Mouse (Mus musculus) limb, embryonic 14.5 days (tissue): ENCODE results near the gene Nup93. TPM values are rescaled to one million over a fixed set of nuclear protein-coding genes. Genes with fewer than 3 reads are reported as not detected.

ENCODE experiments used
- ATAC-seq: fragments of 200-750 bp; cut with Nextera tagmentation; 2 replicates; pipeline ENCODE4 v1.8.0; 2017; ENCODE audit warnings: low read depth, moderate number of reproducible peaks, moderate TSS enrichment; ENCODE audit not compliant: low FRiP score
- DNase-seq: peaks from one replicate; pipeline ENCODE4 v3.0.0-alpha.2; 2015; ENCODE audit warnings: low spot score
- H3K27ac ChIP-seq: fragments of 300-500 bp; sonication (generic); replicated peaks from 2 replicates; pipeline ENCODE4 v1.5.1; 2014; ENCODE audit warnings: low read depth, mild to moderate bottlenecking, low read length, moderate library complexity, mixed read lengths
- H3K27me3 ChIP-seq: fragments of 300-500 bp; sonication (generic); 2 replicates; pipeline ENCODE4 v1.6.1; 2014; ENCODE audit warnings: low read length, mixed read lengths; ENCODE audit not compliant: control insufficient read depth, insufficient read depth
- H3K36me3 ChIP-seq: fragments of 300-500 bp; sonication (generic); 2 replicates; pipeline ENCODE4 v1.6.1; 2014; ENCODE audit warnings: mild to moderate bottlenecking, low read length, moderate library complexity, mixed read lengths; ENCODE audit not compliant: control insufficient read depth, insufficient read depth
- H3K4me1 ChIP-seq: fragments of 300-500 bp; sonication (generic); 2 replicates; pipeline ENCODE4 v1.6.1; 2014; ENCODE audit warnings: antibody characterized with exemption, low read length, mixed read lengths; ENCODE audit not compliant: control insufficient read depth, insufficient read depth
- H3K4me2 ChIP-seq: fragments of 300-500 bp; sonication (generic); replicated peaks from 2 replicates; pipeline ENCODE4 v1.6.1; 2014; ENCODE audit warnings: low read depth, mild to moderate bottlenecking, low read length, moderate library complexity; ENCODE audit not compliant: severe bottlenecking
- H3K4me3 ChIP-seq: fragments of 300-500 bp; sonication (generic); replicated peaks from 2 replicates; pipeline ENCODE4 v1.5.1; 2014; ENCODE audit warnings: low read length
- H3K9ac ChIP-seq: fragments of 300-500 bp; sonication (generic); 2 replicates; pipeline ENCODE4 v1.6.1; 2014; ENCODE audit warnings: mild to moderate bottlenecking, low read depth, low read length, moderate library complexity; ENCODE audit not compliant: severe bottlenecking
- H3K9me3 ChIP-seq: fragments of 300-500 bp; sonication (generic); 2 replicates; pipeline ENCODE4 v1.6.1; 2016; ENCODE audit warnings: low read length; ENCODE audit not compliant: control insufficient read depth
- POLR2A ChIP-seq: fragments of 200-500 bp; IDR thresholded peaks from 2 replicates; pipeline ENCODE4 v1.8.0; 2012; ENCODE audit warnings: inconsistent platforms, mild to moderate bottlenecking, moderate library complexity, borderline replicate concordance; ENCODE audit not compliant: insufficient read depth, insufficient read length; ENCODE audit errors: extremely low read depth
- WGBS: fragments of 180-500 bp; shearing (Covaris S2); extraction: QIAGEN DNeasy Blood & Tissue Kit; methylation state at CpG from one replicate; pipeline ENCODE4 v1.1.7; 2014; 5-methylcytosine and 5-hydroxymethylcytosine counted together
- polyA plus RNA-seq, 2 experiments: library from polyadenylated mRNA; depleted of rRNA in 1 of 2; stranded (reverse) in 1 of 2; unstranded in 1 of 2; fragments of >200 nt; fragmentation: Nextera tagmentation in 1 of 2; extraction: Ambion mirVana in 1 of 2; gene quantifications; 2 replicates each; pipeline versions ENCODE4 v1.2.1 to v1.2.3; 2012 to 2014

Nup93 gene
- polyA plus RNA-seq, 2 experiments, result 64.0 to 72.3 TPM

DNA sequence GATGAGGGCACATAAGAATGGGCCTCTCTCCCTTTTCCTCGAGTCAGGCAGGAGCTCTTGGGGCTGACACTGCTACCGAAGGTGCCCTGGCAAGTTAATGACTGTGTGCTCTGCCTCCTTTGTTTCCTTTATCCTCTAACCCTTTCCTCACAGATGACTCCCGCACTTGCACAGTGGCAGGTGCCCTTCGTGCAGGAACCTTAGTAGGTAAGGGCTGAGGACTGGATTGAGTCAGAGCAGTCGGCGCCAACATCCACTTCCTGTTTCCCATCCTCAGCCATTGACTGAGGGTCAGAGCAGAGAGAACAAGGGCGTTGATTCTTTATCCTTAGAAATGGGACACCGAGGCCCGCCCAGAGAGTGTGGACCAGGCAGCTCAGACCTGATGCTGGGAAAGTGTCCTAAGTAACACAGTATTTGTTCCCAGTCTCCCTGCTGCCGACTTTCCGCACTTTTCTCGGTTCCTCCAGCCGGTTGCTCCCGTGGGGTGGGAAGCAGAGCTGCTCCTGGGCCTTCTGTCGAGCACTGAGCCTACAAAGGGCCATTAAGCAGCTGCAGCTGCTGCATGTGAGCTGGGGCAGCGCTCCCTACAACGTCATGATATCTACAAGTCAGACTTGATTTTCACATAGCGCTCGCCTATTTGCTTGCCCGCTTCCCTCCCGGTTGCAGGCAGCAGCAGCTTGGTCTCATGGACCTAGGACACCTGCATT is 26.9 kb upstream of the Nup93 start:
- WGBS, result 34% methylated on average over 21 of the region's 21 CpGs
- no peaks in the 10 kb centered on the region for H3K36me3 ChIP-seq
- peaks cover 38% of the 10 kb centered on the region for H3K27me3 ChIP-seq

DNA sequence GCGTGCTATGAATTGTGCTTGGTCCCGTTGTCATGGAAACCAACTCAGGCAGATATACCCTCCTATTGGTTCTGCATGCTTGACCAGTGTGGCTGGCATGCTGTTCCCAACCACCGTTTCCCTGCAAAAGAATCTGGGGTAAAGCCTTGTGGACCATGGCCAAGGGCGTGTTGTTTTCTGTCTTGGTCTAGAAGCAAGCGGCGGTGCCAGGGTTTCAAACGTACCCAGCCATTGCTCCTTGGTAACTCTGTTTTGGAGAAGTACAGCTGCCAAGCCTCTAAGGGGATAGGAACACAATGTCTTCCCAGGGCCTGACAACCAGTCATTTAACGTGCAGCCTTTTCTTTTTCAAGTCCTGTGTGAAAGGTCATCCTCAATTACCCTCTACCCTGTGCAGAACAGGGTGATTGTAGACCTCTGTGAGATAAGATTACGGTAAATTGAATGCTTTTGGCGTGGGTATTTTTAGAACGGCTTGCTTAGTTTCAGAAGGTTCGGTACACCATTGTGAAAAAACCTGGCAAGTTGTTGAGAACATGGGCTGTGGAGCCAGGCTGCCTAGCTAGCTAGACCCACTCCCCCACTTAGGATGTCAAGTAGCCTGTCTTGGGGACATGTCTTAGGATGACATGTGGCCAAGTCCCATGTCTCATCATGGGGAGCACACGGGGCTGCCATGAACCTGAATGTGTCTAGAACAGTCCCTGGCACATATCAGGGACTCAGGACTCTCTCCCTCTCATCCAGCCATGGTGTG is 24.9 kb upstream of the Nup93 start:
- ATAC-seq, result no peak
- peaks cover 18% of the 10 kb centered on the region for H3K27me3 ChIP-seq
- H3K4me3 ChIP-seq, result no peak overlapping the region
- no peak overlapping the region for H3K27ac ChIP-seq
- no peak overlapping the region for H3K9ac ChIP-seq
- peaks cover 6% of the 10 kb centered on the region; the same call in 1 of the 2 replicates for H3K4me1 ChIP-seq
- 76% methylated on average over 13 of the region's 13 CpGs for WGBS
- no peaks in the 10 kb centered on the region for H3K36me3 ChIP-seq
- DNase-seq, result no peak
- TF ChIP-seq POLR2A, result no peak
- no peak overlapping the region for H3K4me2 ChIP-seq
- H3K9me3 ChIP-seq, result no peaks in the 10 kb centered on the region

More for the DNA sequence above, 26.9 kb upstream of the Nup93 start:
- Histone ChIP-seq H3K9me3 (no peaks in the 10 kb centered on the region), H3K9ac (no peak overlapping the region), H3K4me1 (peaks cover 20% of the 10 kb centered on the region), H3K27ac (no peak overlapping the region), H3K4me2 (no peak overlapping the region), H3K4me3 (no peak overlapping the region)
- DNase-seq, result no peak
- TF ChIP-seq POLR2A, result no peak
- ATAC-seq, result no peak

DNA sequence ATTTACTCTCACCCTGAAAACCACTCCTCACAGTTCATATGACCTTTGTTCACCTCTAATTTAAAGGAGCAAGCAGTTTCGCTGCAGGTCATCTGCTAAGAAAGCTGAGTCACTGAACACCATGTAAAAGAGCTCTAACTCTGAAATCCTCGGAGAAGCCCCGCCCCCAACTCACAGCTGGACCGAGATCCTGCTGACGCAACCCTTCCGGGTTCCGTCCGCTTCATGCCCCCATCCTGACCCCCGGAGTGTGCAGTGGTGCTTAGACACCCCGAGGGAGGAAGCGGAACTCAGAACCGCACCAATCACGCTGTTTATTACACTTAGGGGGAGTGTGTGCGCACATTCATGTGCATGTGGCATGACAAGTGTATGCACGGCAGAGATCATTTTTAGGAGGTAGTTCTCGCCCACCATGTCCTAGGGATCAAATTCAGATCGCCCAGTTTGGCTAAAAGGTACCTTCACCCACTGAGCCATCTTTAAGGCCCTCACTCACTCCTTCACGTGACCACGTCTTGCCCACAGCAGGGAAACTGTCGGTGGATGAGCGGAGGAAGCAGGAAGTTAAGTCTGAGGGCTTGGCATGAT is 23.2 kb upstream of the Nup93 start:
- peaks cover 6% of the 10 kb centered on the region; the same call in 1 of the 2 replicates for H3K4me1 ChIP-seq
- peak overlapping the region; percentile 22 for H3K4me3 ChIP-seq
- H3K36me3 ChIP-seq, result no peaks in the 10 kb centered on the region
- no peak for TF ChIP-seq POLR2A
- H3K9ac ChIP-seq, result no peak overlapping the region
- DNase-seq, result peak; percentile 65
- H3K4me2 ChIP-seq, result peak overlapping the region; percentile 49
- ATAC-seq, result peak; percentile 41; the same call in 1 of the 2 replicates
- no peaks in the 10 kb centered on the region for H3K9me3 ChIP-seq
- H3K27ac ChIP-seq, result no peak overlapping the region
- H3K27me3 ChIP-seq, result peaks cover 14% of the 10 kb centered on the region
- WGBS, result 19% methylated on average over 21 of the region's 21 CpGs

DNA sequence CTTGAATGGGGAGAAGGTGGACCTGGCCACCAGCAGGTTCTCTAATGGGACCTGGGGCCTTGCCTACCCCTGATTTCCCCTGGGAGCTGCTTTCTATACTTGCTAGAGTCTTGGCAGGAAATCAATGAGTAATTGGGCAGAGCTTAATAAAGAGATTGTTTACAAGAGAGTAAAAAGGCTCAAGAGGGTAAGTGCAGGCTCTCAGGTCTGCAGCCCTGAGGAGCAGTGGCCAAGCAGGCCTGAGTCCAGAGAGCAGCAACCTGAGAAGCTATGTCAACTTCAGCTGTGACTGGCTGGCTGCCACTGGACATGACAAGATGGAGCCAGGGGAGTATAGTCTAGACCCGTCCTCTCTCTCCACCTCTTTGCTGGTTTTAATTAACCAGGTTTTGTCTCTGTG is 21.4 kb upstream of the Nup93 start:
- no peaks in the 10 kb centered on the region for H3K27me3 ChIP-seq
- 0 out of 2 replicates have a peak, but pooled peaks have one; percentile 18 for ATAC-seq
- no peak overlapping the region for H3K9ac ChIP-seq
- H3K9me3 ChIP-seq, result no peaks in the 10 kb centered on the region
- 25% methylated on average over 1 of the region's 1 CpGs for WGBS
- no peak overlapping the region for H3K27ac ChIP-seq
- 0 out of 2 replicates have a peak, but pooled peaks cover 3% of the 10 kb centered on the region for H3K4me1 ChIP-seq
- H3K36me3 ChIP-seq, result no peaks in the 10 kb centered on the region
- TF ChIP-seq POLR2A, result no peak
- H3K4me3 ChIP-seq, result no peak overlapping the region
- H3K4me2 ChIP-seq, result no peak overlapping the region
- no peak for DNase-seq

DNA sequence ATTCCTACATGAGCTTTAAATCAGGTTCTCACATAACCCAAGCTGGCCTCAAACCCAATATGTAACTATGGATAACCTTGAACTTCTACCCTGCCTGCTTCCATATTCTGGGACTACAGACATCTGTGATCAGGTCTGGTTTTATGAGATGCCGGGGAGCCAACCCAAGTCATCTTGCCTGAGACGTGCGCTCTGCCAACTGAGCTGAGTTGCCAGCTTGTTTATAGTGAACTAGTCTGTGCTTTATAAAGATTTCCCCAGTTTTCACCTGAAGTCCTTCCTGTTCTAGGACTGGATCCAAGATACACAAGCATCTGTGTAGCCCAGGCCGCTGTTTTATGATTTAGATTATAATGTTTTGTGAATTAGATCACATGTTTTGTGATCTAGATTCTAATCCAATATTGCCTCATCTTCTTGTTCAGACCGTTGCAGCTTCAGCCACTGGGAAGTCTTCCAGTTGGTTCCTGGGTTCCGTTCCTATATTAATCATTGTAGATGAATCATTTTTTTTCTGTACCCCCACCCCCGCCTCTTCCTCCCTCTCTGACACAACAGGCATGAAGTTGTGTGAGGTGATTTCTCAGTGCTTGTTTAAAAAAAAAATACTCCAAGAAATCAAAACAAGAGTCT is 19.7 kb upstream of the Nup93 start:
- no peak overlapping the region for H3K9ac ChIP-seq
- no peaks in the 10 kb centered on the region for H3K9me3 ChIP-seq
- no peaks in the 10 kb centered on the region for H3K36me3 ChIP-seq
- ATAC-seq, result no peak
- WGBS, result 75% methylated on average over 7 of the region's 7 CpGs
- H3K27me3 ChIP-seq, result no peaks in the 10 kb centered on the region
- 0 out of 2 replicates have a peak, but pooled peaks cover 3% of the 10 kb centered on the region for H3K4me1 ChIP-seq
- no peak for DNase-seq
- H3K4me2 ChIP-seq, result no peak overlapping the region
- H3K4me3 ChIP-seq, result no peak overlapping the region
- no peak for TF ChIP-seq POLR2A
- no peak overlapping the region for H3K27ac ChIP-seq
